Mouse (Mus musculus): ENCODE results near the gene Gba.
"Not testable (repeated sequence)": the region's sequence is repeated elsewhere in the genome, so short reads cannot be mapped to it uniquely, and the experiment has no call there.

Gba gene

DNA sequence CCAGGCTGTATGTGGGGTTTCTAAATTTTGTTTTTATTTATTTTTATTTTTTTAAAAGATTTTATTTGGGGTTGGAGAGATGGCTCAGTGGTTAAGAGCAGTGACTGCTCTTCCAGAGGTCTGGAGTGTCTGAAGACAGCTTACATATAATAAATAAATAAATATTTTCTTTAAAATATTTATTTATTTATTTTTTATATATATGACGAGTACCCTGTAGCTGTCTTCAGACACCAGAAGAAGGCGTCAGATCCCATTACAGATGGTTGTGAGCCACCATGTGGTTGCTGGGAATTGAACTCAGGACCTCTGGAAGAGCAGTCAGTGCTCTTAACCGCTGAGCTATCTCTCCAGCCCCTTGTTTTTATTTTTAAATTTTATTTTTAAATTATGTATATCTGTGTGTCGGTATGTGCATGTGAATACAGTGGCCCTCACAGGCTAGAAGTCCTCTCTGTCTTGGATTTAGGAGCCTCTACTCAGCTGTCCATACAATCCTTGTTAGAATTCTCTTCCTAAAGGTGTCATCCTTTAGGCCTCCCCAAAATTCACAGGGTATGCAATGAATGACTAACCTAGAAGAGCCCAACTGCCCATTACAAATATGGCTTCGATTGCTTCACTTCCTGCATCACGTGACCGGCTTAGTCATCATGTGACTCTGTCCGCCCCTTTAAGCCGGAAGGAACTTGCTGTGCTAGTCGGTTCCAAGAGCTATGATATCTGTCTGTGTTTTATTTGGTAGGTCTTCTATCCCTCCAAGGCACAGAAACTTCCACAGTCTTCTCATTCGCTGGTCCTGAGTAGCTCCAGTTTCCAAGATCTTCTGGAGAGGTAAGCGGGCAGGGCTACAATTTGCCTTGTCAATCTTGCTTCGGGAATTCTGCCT lies at the start of gene Gba:
Gba (plus strand) TSS at position 676 of the 889 bp plus-strand sequence.
- DNase-seq (ENCODE audit: low spot score in 2 of 2), result peak; percentile 75 to 87

DNA sequence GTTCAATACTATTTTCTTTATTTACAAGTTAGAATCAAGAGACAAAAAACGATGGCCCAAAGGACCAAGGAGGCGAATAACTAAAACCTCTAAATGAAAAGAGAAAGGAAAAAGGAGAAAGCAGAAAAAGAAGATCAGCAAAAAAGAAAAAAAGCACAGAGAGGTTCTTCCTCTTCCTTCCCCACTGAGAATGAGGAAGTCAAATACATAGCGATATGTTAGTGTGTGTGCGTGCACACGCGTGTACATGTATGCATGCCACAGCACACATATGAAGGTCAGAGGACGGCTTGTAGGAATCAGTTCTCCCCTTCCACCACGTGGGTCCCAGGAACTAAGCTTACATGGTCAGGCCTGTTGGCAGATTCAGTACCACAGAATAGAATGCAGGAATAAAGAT lies 45.8 kb upstream of the Gba start:
- no peak for DNase-seq (ENCODE audit: low spot score in 2 of 2)

DNA sequence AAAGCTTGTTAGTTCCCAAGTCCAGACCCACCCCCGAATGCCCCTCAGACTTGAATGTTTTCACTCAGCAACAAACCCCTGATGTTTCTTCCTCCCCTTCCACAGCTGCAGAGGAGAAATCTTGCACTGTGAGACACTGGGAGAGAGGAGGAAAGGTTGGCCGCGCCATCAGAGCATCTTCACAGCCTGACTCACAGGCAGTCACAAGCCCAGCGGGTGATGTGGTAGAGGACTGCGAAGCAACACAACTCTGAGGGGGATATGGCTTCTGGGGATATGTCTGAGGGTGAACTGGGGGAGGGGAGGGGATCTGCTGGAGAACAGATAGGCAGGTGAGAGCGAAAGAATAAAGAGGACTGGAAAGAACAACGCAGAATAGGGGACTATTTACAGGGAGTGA lies 44.1 kb upstream of the Gba start:
- DNase-seq (ENCODE audit: low spot score in 2 of 2), result no peak

DNA sequence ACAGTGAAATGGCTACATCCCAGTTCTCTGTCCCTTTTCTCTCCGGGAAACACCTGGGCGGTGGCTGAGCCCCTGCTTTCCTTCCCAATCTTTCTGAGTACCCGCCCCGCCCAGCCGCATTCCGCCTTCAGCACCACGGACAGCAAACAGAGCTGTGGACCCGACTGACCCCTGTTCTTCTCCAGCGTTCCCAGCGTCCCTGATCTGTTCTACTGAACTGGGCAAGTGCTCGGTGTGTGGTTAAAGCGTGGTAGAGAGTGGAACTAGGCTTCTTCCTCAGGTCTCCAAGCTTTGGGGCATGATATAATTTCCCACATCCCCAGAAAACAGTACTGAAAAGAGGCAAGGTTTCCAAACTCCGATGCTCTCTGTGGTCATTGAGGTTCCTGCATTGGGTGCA lies 43.5 kb upstream of the Gba start:
- peak in 1 of 2 experiments; percentile 80 for DNase-seq (ENCODE audit: low spot score in 2 of 2)

DNA sequence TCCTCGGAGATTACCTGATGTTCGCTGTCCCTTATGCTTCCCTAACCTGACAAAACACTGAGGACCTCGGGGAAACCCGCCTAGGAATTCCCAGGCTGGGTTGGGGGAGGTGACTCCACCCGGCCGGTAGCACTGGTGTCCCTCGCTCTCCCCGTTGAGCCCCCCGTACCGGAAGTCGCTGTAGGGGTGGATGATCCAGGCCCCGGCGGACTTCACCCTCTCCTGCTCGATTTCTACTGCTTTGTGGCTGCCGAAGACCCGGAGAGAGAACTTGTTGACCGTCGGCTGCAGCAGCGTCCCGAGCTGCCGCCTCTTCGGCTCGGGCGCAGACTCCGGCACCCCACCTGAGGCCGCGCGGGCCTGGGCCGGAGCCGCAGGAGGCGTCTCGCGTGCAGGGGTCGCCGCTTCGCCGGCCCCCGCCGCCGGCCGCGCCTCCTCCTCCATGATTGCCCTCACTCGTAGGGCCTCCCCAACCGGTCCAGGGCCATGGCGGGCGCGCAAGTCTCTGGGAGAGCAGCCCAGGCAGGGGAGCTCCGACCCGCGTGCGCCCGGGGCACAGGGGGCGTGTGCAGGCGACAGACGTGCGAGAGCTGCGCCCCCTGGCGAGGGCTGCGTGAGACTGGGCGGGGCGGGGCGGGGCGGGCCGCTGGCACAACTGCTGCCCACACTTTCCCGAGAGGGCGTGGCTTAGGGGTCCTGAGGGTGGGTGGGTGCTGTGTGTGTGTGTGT lies 42.9 kb upstream of the Gba start, which contains the start of gene Hcn3:
Hcn3 (minus strand) TSS at position 581 of the 729 bp plus-strand sequence.
- peak in 1 of 2 experiments; percentile 43 for DNase-seq (ENCODE audit: low spot score in 2 of 2)

DNA sequence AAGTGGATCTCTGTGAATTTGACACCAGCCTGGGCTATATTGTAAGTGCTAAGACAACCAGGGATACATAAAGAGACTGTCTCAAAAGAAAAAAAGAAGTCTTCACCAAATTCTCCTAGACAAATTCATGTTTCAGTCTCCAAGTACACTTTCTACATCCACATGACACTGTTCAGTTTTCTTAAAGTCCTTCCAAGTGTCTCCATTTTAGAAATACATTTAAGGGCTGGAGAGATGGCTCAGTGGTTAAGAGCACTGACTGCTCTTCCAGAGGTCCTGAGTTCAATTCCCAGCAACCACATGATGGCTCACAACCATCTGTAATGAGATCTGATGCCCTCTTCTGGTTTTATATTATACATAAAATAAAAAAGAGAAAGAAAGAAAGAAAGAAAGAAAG lies 41.5 kb upstream of the Gba start:
- DNase-seq (ENCODE audit: low spot score in 2 of 2), result not testable (repeated sequence)

DNA sequence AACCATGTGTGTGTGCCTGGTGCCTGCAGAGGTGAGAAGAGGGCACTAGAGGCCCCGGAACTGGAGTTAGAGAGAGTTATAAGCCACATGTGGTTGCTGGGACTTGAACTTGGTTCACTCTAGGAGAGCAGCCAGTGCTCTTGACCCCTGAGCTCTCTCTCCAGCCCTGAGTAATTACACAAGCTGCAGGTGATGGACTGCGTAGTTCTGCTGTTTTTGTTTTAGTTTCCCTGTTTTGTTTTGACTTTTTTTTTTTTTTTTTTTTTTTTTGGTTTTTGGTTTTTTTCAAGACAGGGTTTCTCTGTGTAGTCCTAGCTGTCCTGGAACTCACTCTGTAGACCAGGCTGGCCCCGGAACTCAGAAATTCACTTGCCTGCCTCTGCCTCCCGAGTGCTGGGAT lies 40.9 kb upstream of the Gba start:
- no peak for DNase-seq (ENCODE audit: low spot score in 2 of 2)

DNA sequence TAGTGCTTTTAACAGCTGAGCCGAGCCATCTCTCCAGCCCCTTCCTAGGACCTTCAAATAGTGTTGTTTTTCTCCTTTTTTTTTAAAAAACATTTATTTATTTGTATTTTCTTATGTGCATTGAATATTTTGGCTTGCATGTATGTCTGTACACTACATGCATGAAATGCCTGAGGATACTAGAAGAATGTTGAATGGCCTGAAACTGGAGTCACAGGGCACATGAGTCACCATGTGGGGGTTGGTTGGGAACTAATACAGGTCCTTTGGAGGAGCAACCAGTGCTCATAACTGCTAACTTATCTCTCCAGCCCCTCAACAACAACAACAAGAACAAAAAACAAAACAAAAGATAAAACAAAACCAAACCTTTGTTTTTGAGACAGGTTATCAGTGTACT lies 39.6 kb upstream of the Gba start:
- DNase-seq (ENCODE audit: low spot score in 2 of 2), result no peak

DNA sequence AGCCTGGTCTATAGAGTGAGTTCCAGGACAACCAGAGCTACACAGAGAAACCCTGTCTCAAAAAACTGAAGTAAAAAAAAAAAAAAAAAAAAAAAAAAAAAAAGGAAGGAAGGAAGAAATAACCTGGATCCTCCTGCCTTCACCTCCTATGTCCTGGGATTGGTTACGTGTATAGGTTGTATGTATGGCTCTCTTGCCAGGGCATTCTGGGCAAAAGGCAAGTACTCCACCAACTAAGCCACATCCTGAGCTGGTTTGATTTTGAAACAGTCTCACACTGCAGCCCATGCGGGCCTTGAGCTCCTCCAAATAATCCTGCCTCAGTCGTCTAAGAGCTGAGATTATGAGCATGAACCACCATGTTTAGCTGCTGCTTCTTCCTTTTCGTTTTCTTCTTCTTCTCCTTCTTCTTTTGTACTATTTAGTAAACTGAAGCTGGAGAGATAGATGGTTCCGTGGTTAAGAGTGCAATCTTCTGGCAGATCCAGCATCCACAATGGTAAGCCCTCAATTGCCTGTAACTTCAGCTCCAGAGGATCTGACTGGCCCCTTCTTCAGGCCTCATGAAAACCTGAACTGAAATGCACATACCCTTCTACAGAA lies 39.0 kb upstream of the Gba start:
- DNase-seq (ENCODE audit: low spot score in 2 of 2), result no peak

DNA sequence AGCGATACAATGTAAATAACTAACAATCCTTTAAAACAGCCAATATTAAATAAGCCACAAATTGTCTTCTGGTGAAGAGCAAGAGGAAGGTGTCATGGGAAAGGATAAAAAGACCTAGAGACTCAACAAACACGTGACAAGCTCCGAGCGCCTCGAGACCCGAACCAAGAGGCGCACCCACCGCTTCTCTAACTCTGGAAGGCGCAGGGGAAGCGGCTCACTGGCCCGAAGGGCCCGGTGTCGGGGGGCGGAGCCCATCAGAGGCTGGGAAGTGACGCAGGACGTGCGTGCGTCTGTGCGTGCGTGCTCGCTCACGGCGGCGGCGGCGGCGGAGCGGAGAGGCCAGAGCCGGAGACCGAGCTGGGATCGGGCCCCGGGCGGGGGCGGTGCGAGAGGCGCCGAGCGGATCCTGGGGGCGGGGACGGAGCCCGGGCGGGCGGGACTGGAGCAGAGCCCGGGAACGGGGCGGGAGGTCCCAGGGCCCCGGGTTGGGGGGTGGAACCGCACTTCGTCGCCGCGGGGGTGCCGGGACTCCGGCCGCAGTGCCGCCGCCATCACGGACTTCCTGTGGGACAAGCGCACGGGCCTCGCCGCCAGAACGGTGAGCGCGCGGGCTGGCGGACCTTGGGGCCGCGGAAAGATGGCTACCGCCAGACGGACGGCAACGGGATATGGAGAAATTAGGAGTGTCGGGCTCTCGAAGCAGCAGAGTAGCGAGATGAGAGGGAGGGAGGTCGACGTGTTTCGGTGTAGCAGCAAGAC lies 38.0 kb upstream of the Gba start, which contains the start of gene Clk2:
Clk2 (plus strand) TSS at position 290 of the 762 bp plus-strand sequence.
- DNase-seq (ENCODE audit: low spot score in 2 of 2), result peak; percentile 90 to 94

DNA sequence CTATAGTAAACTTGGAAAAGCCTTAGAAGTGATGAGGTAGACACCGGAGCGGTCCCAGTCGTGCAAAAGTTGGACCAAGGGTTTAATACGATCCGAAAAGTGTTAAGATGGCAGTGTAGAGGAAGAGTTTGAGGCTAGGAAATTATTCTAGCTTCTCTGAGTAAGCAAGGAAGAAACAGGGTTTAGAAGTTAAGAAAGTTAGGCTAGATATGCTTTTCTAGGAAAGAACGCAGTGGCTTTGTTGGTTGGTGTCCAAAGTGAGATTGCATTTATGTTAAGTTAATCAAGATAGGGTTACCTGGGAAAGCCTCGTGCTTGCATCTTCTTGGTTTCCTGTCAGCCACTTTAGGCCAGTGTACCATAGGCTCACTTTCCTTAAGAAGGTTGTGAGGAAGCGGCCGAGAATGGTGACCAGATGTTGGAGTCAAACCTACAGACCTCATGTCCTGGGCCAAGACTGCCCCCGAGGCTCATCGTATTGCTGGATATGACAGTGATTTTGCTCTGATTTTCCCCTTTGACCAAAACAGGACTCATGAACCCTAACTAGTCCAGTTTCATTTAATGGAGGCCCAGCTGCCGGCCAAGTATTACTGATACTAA lies 37.4 kb upstream of the Gba start:
- no peak for DNase-seq (ENCODE audit: low spot score in 2 of 2)

DNA sequence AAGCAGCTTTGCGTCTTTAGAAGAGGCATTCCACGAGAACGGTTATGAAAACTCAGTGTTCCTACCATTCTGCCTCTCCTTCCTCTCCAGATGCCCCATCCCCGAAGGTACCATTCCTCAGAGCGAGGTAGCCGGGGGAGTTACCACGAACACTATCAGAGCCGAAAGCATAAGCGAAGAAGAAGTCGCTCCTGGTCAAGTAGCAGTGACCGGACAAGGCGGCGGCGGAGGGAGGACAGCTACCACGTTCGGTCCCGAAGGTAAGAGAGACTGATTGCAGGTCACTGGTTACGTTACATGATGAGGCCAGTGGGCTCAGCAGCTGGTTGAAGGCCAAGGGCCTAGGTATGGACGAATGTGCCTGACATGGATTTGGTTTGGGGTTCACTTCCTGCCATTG lies 35.8 kb upstream of the Gba start:
- DNase-seq (ENCODE audit: low spot score in 2 of 2), result no peak

DNA sequence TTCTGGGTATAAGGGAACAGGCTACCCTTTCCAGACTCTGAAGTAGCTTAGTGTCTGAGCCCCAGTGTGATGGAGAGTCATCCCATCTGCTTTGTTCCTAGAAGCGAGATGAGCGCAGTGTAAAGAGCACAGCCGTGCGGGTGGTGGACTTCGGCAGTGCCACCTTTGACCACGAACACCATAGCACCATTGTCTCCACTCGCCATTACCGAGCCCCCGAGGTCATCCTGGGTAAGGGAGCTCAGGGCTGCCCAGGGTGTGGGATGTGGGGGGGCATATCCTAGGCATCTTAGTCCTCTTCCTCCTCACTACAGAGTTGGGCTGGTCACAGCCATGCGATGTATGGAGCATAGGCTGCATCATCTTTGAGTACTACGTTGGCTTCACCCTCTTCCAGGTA lies 27.9 kb upstream of the Gba start:
- no peak for DNase-seq (ENCODE audit: low spot score in 2 of 2)

DNA sequence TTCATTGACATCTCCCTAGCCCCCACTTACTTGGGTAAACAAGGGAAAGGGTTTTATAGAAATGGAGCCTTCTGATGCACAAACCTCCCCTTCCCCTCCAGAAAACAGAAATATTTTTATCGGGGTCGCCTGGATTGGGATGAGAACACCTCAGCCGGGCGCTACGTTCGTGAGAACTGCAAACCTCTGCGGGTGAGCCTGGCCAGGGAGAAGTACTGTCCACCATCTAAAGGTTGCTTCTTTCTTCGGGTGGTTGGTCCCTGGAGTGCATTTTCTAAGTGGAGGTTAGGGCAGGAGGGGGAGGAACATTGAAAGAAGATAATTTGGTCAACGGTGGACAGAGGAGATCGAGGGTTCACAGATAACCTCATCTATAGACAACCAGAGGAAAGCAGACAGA lies 27.2 kb upstream of the Gba start:
- DNase-seq (ENCODE audit: low spot score in 2 of 2), result no peak

DNA sequence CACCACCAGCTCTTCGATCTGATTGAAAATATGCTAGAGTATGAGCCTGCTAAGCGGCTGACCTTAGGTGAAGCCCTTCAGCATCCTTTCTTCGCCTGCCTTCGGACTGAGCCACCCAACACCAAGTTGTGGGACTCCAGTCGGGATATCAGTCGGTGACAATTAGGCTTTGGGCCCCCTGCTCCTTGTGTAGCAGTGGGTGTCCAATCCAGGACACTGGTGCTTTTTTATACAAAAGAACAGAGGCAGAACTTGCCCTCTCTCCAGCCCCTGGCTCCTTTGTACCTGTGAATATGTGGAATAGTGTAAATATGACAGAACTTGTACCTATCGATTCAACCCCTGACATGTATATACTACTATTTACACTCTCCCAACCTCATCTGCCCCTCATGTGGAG lies 26.3 kb upstream of the Gba start:
- DNase-seq (ENCODE audit: low spot score in 2 of 2), result no peak

DNA sequence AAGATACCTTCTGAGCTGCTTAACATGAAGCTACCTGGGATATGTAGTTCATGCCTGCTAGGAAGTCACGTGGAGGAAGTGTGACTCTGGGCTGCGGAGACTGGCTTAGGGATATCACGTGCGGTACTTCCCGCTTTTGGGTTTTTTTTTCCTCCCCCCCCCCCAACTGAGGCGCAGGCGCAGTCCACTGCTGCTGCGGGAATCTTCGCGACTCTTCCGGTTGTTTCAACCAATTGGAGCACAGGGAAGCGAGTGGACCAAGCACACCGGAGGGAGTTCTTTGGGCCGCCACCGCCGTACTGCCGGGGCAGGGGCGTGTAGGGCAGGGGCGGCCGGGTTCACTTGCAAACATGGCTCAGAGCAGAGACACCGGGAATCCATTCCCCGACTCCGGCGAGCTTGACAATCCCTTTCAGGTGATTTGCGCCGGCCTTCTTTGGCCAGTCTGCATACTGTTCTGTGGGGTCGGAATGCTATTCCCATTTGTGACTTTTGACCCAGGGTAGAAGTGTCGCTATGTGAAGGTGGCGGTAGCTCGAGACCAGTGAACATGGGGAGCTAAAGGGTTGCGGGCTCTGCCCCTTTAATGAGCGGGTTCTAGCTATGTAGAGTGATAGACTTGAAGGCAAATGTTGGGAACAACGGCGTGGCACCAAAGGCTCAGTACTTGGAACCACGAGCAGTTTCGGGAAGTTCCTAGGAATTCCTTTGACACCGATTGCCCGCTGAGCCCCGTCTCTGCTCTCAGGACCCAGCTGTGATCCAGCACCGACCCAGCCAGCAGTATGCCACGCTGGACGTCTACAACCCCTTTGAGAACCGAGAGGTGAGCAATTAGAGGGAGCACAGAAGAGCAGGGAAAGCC lies 25.3 kb upstream of the Gba start, which contains the start of gene Scamp3:
Scamp3 (plus strand) TSS at position 232 of the 865 bp plus-strand sequence.
- DNase-seq (ENCODE audit: low spot score in 2 of 2), result peak; percentile 79 to 82

DNA sequence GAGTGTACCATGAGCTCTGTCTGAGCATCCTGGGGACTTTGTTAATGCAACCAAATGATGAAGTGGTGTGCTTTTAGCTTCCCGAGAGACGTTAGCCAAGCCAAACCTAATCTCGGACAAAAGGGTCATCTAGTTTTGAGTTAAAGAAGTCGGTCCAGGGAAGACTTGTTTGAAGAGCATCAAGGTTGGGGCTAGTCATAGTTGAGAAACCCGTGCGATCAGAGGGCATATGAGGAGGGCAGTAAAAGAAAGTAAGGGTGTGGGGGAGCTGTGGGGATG lies 24.7 kb upstream of the Gba start:
- DNase-seq (ENCODE audit: low spot score in 2 of 2), result no peak

DNA sequence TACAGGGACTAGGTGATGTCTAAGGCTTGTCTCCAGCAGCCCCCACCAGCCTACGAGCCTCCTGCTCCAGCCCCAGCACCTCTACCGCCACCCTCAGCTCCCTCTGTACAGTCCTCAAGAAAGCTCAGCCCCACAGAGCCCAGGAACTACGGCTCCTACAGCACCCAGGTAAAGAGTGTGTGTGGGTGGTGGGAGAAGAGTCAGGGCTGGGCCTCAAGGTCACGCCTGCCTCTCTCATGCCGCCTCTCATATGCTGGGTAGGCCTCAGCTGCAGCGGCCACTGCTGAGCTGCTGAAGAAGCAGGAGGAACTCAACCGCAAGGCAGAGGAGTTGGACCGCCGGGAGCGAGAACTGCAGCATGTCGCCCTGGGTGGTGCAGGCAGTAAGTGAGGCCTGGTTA lies 23.7 kb upstream of the Gba start:
- DNase-seq (ENCODE audit: low spot score in 2 of 2), result no peak

DNA sequence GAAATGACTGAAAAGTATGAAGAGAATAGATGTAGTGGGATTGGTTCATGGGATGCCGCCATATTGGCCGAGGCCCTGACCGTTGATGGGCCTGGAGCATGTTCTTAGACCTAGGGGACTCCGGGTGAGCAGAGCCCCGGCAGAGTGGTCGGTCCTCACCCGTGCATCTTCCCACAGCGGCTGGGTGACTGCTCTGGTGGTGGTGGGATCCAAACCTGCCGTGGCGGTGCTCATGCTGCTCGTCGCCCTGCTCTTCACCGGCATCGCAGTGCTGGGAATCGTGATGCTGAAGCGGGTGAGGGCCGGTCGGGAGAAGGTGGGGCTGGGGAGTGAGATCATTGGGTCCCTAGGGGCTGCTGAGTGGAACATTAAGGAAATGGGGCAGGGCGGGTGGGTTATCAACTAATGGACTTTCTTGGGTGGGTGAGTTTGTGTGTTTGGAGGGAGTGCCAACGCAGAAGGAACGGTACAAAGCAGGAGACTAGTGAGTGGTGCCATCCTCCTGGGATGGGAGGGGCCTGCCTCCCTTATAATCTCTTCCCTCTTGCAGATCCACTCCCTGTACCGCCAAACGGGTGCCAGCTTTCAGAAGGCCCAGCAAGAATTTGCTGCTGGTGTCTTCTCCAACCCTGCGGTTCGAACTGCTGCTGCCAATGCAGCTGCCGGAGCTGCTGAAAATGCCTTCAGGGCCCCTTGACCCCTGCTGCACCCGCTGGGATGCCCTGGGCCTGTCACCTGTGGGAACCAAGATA lies 20.8 kb upstream of the Gba start:
- DNase-seq (ENCODE audit: low spot score in 2 of 2), result no peak
